Mouse (Mus musculus) heart, postnatal 10 days (tissue): ENCODE results near the gene Casp3. TPM values are rescaled to one million over a fixed set of nuclear protein-coding genes. Genes with fewer than 3 reads are reported as not detected.

Experiments
- DNase-seq, 2 experiments: peaks; one replicate each; pipeline ENCODE4 v3.0.0; 2021
- intact Hi-C: fragments of 180-260 bp; cut with DNase I; formaldehyde crosslinking; loops from one replicate; pipeline ENCODE4 v1.15.1; 2025
- total RNA-seq, 2 experiments: library from RNA; stranded (reverse); gene quantifications; 2 replicates each; pipeline ENCODE4 v1.2.3; 2021

Casp3 gene
- total RNA-seq, 2 experiments from 2014 or later, result 15.8 to 18.7 TPM

DNA sequence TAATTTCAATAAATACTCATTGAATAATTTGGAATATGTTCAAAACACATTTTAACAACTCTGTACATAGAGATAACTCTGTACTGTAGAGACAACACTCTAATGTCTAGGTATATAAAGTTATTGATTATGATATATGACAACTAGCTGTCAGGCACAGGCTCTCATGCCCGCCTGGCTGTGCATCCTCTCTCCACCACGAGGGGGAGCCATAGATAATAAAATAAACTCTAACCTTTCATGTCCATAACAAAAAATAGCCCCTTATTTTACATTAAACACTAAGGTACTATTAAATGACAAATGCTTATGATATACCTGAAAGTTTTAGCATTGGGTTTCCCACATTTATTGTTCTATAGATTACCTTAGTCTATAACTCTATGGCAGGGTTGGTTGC is 54.4 kb downstream of the Casp3 start:
- intact Hi-C loops, result loop anchor here (2.0 to 5.0 kb wide), 2 partner anchors 266 to 283 kb away; no protein-coding TSS in a partner anchor
- DNase-seq, result peak; percentile 69 to 86

DNA sequence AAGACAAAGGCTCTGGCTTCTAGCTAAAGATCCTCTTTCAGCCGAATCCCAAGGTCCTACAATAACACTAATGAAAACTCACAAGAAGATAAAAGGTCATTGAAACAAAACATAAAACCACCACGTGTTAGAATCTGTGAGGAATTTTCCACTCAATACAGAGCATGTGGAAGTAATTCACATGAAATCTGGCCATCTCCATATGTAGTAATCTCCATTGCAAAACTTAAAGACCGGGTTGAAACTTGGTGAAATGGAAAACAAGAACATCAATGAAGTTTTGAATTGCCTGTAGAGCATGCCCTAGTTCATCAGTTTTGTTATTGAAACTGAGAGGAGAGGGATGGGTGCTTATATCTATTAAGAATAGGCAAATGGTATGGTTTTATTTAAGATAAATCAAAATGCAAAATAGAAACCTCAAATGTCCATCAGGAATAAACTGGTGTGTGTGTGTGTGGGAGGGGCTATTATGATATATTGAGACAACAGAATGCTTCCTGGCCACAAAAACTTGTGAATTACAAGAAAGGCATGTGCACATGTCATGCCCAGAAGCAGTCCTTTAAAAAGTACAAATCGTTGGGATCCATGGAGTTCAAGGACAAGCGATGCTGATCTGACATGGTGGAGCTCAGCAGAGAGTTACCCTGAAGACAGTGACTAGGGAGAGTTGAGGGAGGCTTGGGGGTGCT is 63.7 kb downstream of the Casp3 start:
- no peak for DNase-seq
- intact Hi-C loops, result no loop called here

DNA sequence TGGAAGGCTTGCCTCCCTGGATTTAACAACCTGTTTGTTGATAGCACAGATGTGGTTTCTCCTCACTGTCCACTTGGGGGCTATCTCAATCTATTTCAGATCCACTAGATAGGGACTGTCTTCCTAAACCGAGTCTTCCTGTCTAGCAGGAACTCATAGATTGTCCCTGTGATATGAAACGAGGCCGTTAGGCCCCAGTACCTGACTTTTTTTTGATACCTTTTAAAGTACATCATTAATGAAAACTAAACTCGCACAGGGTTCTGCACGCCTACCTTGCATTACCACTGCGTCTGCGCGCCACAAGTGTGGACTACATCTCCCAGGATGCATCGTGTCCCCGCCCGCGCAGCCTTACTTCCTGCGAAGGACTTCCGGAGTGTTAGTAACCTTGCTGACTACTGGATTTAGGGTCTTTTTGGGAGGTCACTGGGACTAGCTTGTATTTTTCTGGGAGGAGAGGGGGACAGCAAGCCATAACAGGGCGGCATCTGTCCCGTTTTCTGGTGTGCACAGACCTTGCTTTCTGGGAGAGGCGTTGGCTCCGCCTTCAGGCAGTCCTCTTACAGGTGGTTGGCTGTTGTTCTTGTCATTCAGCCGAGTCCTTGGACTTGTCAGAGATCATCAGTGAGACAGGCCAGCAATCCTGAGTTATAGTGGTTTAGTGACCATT is 69.7 kb downstream of the Casp3 start:
- DNase-seq, result peak; percentile 96 to 97
- intact Hi-C loops, result loop anchor here (5.0 kb wide), 1 partner anchor 251 kb away; no protein-coding TSS in a partner anchor

Other genes starting within 250 kb of the Casp3 start
- 100 to 1,000 TPM; 855 to 861 TPM for gene Acsl1, start 146.3 kb upstream of the Casp3 start, total RNA-seq
- 1 to 10 TPM; 3.0 to 4.6 TPM for gene Cenpu, start 65.3 kb upstream of the Casp3 start, total RNA-seq
- 1 to 10 TPM; 3.7 to 6.5 TPM for gene Primpol, start 79 bp upstream of the Casp3 start, total RNA-seq
- 10 to 100 TPM; 38.2 to 47.6 TPM for gene Irf2, start 122.4 kb downstream of the Casp3 start, total RNA-seq